In the genomic region with DNA sequence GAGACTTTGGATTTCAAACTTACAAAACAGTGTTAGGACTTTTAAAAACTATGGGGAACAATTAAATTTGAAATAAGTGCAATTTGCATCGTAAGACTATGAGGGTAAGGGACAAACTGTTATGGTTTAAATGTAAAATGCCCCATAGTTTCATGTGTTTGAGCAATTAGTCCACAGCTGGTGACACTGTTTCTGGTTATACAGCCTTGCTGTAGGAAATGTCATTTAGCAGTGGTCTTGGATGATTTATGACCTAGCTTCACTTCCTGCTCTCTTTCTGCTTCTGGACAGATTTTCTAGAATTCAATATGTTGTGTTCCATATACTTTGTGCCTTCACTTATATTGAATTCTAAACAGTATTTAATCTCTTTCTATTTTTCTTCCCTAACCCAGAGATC, we compare ENCODE assay signal across 20 mouse cellular contexts.
DNase-seq lines count a peak whose midpoint lies in the region; ATAC-seq and TF ChIP-seq lines count a peak whose summit lies in the region.
"Had no signal": no experiment of that assay in that cellular context is flagged by ENCODE, and none has a peak within 500 bp of the region (broad histone marks: within the 10 kb centered on the region; RNA-seq: fewer than 3 reads in every experiment).

No protein-coding gene starts in this region.

- ATAC-seq in common myeloid progenitor, adult 5-6 weeks (replicated peaks; ENCODE audit: low read depth, poor library complexity, severe bottlenecking): 0 out of 2 replicates have a peak, but pooled peaks have one; percentile 29
- ATAC-seq in hematopoietic stem cell, adult 5-6 weeks (replicated peaks in 1 of 2; ENCODE audit: insufficient read depth in 1 of 2, low FRiP score in 2 of 2, low TSS enrichment in 1 of 2, low read depth in 1 of 2, poor library complexity in 2 of 2, severe bottlenecking in 2 of 2): peak; percentile 62 to 78; a peak in 3 of 4 replicates
- ATAC-seq: activated CD4-positive, CD25-positive, alpha-beta regulatory T cell, adult 4 months; CD4-positive, CD25-positive, alpha-beta regulatory T cell, adult 4 months; Patski had no signal

- no peak for TF ChIP-seq CTCF in layer of hippocampus, adult 2 months (conservative IDR thresholded peaks at IDR 0.05)

- H3K27ac ChIP-seq in layer of hippocampus, adult 2 months: no peak overlapping the region

- intact Hi-C loops in left cerebral cortex, postnatal 4 days (cut with DNase I): no loop called here

- no peak overlapping the region for H3K4me3 ChIP-seq in layer of hippocampus, adult 2 months

- peak; percentile 8 for DNase-seq in A20 (ENCODE audit: low read depth, low spot score)
- DNase-seq in layer of hippocampus, adult 2 months (ENCODE audit: low spot score in 2 of 2): no peak
- no peak for DNase-seq in ovary, postnatal 36 days (ENCODE audit: low spot score)
- no peak for DNase-seq in left cerebral cortex, postnatal 4 days
- DNase-seq: adrenal gland, adult 2 months; adrenal gland, adult 8-10 months; adrenal gland, postnatal 10 days; adrenal gland, postnatal 14 days; adrenal gland, postnatal 25 days; adrenal gland, postnatal 36 days; B cell, adult 2 months; cerebellum, adult 11 months; cerebellum, adult 11-12 months; cerebellum, adult 18-20 months; cerebellum, adult 2 months had no signal
